Mouse (Mus musculus) neutrophil, adult 83 days (primary cell): ENCODE measurements around the gene Fxyd2. TPM values are rescaled to one million over a fixed set of nuclear protein-coding genes. Genes with fewer than 3 reads are reported as not detected.

Experiments used
- total RNA-seq, 2 experiments: library from RNA; stranded (reverse); gene quantifications; one replicate each; pipeline ENCODE4 v1.2.4; 2023

Gene Fxyd2
- total RNA-seq: not detected

DNA sequence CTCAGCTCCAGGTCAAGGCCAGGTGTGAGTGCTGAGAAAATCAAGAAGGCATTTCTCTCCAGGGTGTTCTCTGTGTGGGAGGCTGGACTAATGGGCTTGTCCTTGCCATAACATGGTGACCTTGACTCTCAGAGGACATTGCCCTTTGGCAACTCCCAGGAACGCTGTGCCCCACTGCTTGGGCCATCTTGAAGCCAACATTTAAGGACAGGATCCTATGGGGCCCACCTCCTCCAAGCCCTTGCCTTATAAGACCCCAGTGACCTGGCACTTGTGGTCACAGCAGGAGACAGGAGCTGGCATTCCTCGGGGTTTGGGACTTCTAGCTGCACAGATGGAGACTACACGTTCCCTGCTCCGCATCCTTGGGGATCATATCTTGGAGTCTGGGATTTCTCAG, at the start of gene Fxyd2:
Gene Fxyd2 (plus strand): TSS at position 236 of the 400 bp plus-strand sequence.

GRCm38 (mm10) chr9:45370117-45370561, 29.3 kb upstream of the Fxyd2 start, which contains the start of gene Fxyd6:
Fxyd6 (plus strand) TSS chr9:45370185.

GRCm38 (mm10) chr9:45426456-45426855, 27.0 kb downstream of the Fxyd2 start, which contains the start of gene Dscaml1:
Dscaml1 (plus strand) TSS chr9:45426628.

Other genes starting within 250 kb of the Fxyd2 start
- gene BC049352, start 217.7 kb upstream of the Fxyd2 start, total RNA-seq: not detected
- not detected for gene Tmprss4, start 195.6 kb upstream of the Fxyd2 start, total RNA-seq
- gene Il10ra, start 130.5 kb upstream of the Fxyd2 start, total RNA-seq: 10 to 100 TPM; 54.8 to 69.1 TPM
- not detected for gene Tmprss13, start 80.6 kb upstream of the Fxyd2 start, total RNA-seq
- gene Fxyd6, start 29.5 kb upstream of the Fxyd2 start, total RNA-seq: under 1 TPM; 0.20 to 0.59 TPM
- gene Dscaml1, start 27.0 kb downstream of the Fxyd2 start, total RNA-seq: not detected